Mouse (Mus musculus) kidney, embryonic 15.5 days (tissue): ENCODE measurements around the gene Col17a1. TPM values are rescaled to one million over a fixed set of nuclear protein-coding genes. Genes with fewer than 3 reads are reported as not detected.

ENCODE experiments used
- ATAC-seq: fragments of 200-750 bp; cut with Nextera tagmentation; replicated peaks from 2 replicates; pipeline ENCODE4 v1.8.0; 2017; ENCODE audit warnings: moderate TSS enrichment; ENCODE audit not compliant: low FRiP score
- H3K27ac ChIP-seq: fragments of 300-500 bp; sonication (generic); 2 replicates; pipeline ENCODE4 v1.5.1; 2015; ENCODE audit warnings: mild to moderate bottlenecking, inconsistent platforms
- H3K27me3 ChIP-seq: fragments of 300-500 bp; sonication (generic); 2 replicates; pipeline ENCODE4 v1.6.1; 2015; ENCODE audit warnings: inconsistent platforms
- H3K36me3 ChIP-seq: fragments of 300-500 bp; sonication (generic); 2 replicates; pipeline ENCODE4 v1.6.1; 2015; ENCODE audit warnings: inconsistent platforms
- H3K4me1 ChIP-seq: fragments of 300-500 bp; sonication (generic); 2 replicates; pipeline ENCODE4 v1.6.1; 2015; ENCODE audit warnings: inconsistent platforms
- H3K4me2 ChIP-seq: fragments of 300-500 bp; sonication (generic); 2 replicates; pipeline ENCODE4 v1.6.1; 2015; ENCODE audit warnings: moderate library complexity, mild to moderate bottlenecking, inconsistent platforms
- H3K4me3 ChIP-seq: fragments of 300-500 bp; sonication (generic); replicated peaks from 2 replicates; pipeline ENCODE4 v1.5.1; 2015; ENCODE audit warnings: mild to moderate bottlenecking, inconsistent platforms
- H3K9ac ChIP-seq: fragments of 300-500 bp; sonication (generic); 2 replicates; pipeline ENCODE4 v1.6.1; 2015; ENCODE audit warnings: mild to moderate bottlenecking, inconsistent platforms
- H3K9me3 ChIP-seq: fragments of 300-500 bp; sonication (generic); replicated peaks from 2 replicates; pipeline ENCODE4 v1.6.1; 2016; ENCODE audit warnings: inconsistent platforms
- WGBS: fragments of 180-500 bp; shearing (Covaris S2); methylation state at CpG from one replicate; pipeline ENCODE4 v1.1.7; 2015; ENCODE audit warnings: mixed read lengths; 5-methylcytosine and 5-hydroxymethylcytosine counted together
- polyA plus RNA-seq: library from polyadenylated mRNA; unstranded; fragments of >200 nt; fragmentation: Nextera tagmentation; extraction: Ambion mirVana; gene quantifications from 2 replicates; pipeline ENCODE4 v1.2.1, GENCODE M21; 2015

Col17a1 gene
- polyA plus RNA-seq, 1 experiment from 2014 or later, result 0.49 TPM

DNA sequence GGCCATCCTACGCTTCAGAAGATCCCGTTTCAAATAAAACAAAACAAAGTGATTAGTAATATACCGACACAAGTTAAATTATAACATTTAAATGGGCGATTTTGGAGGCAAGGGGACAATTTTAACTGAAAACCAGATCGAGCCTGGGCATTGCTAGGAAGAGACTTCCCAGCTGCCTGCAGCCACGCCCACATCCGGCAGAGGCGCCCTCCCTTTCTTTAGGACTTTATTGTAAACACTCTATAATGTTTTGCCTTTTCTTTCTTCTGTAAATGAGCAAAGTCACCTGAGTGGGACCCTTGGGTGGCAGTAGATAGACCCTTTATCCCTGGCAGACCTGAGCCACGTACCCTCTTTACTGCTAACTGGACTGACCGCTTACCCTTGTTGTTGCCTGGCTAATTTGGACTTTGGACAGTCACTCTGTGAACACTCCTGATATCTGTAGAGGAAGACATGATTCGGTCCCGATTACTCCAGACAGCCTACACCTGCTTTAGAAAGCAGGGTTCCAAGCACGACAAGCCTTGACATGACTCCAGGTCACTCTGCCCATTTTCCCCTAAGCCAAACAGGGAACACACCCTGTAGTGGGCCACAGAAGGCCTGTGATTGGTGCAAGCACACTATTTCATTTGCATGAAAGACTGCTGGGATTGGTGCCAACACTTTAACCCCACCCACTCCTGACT is 13.3 kb upstream of the Col17a1 start:
- no peaks in the 10 kb centered on the region for H3K36me3 ChIP-seq
- H3K4me1 ChIP-seq, result 0 out of 2 replicates have a peak, but pooled peaks cover 2% of the 10 kb centered on the region
- 69% methylated on average over 13 of the region's 13 CpGs for WGBS
- no peak overlapping the region for H3K9ac ChIP-seq
- ATAC-seq, result no peak
- H3K27me3 ChIP-seq, result no peaks in the 10 kb centered on the region
- H3K27ac ChIP-seq, result no peak overlapping the region
- H3K4me3 ChIP-seq, result no peak overlapping the region
- no peaks in the 10 kb centered on the region for H3K9me3 ChIP-seq
- no peak overlapping the region for H3K4me2 ChIP-seq

- Histone ChIP-seq H3K9ac (no peak overlapping the region), H3K4me3 (no peak overlapping the region), H3K4me2 (no peak overlapping the region), H3K9me3 (no peaks in the 10 kb centered on the region), H3K27ac (no peak overlapping the region), H3K36me3 (no peaks in the 10 kb centered on the region), H3K4me1 (peaks cover 11% of the 10 kb centered on the region; the same call in 1 of the 2 replicates), H3K27me3 (no peaks in the 10 kb centered on the region)
- no peak for ATAC-seq
- WGBS, result 82% methylated on average over 8 of the region's 8 CpGs
Observed at GRCm38 (mm10) chr19:47700509-47700908, 8.6 kb upstream of the Col17a1 start.

- Histone ChIP-seq H3K9me3 (no peaks in the 10 kb centered on the region), H3K4me1 (peaks cover 9% of the 10 kb centered on the region; the same call in 1 of the 2 replicates), H3K36me3 (no peaks in the 10 kb centered on the region), H3K4me3 (no peak overlapping the region), H3K4me2 (no peak overlapping the region), H3K27me3 (no peaks in the 10 kb centered on the region), H3K9ac (no peak overlapping the region), H3K27ac (0 out of 2 replicates have a peak overlapping the region, but pooled peaks have one; percentile 7)
- ATAC-seq, result no peak
- WGBS, result 25% methylated on average over 9 of the region's 9 CpGs
Observed at GRCm38 (mm10) chr19:47699743-47700142, 7.8 kb upstream of the Col17a1 start.

GRCm38 (mm10) chr19:47698266-47698665 is 6.4 kb upstream of the Col17a1 start:
- H3K4me1 ChIP-seq, result peaks cover 9% of the 10 kb centered on the region; the same call in 1 of the 2 replicates
- no peak overlapping the region for H3K4me2 ChIP-seq
- no peak for ATAC-seq
- H3K9ac ChIP-seq, result no peak overlapping the region
- no peak overlapping the region for H3K4me3 ChIP-seq
- no peak overlapping the region for H3K27ac ChIP-seq
- no peaks in the 10 kb centered on the region for H3K27me3 ChIP-seq
- H3K36me3 ChIP-seq, result no peaks in the 10 kb centered on the region
- 75% methylated on average over 9 of the region's 9 CpGs for WGBS
- H3K9me3 ChIP-seq, result no peaks in the 10 kb centered on the region

- Histone ChIP-seq H3K9me3 (no peaks in the 10 kb centered on the region), H3K4me3 (no peak overlapping the region), H3K27me3 (no peaks in the 10 kb centered on the region), H3K9ac (no peak overlapping the region), H3K4me2 (no peak overlapping the region), H3K36me3 (no peaks in the 10 kb centered on the region), H3K4me1 (peaks cover 9% of the 10 kb centered on the region; the same call in 1 of the 2 replicates), H3K27ac (no peak overlapping the region)
- no peak for ATAC-seq
- WGBS, result 88% methylated on average over 11 of the region's 11 CpGs
Observed at GRCm38 (mm10) chr19:47697067-47697466, 5.2 kb upstream of the Col17a1 start.

GRCm38 (mm10) chr19:47696411-47696810 is 4.5 kb upstream of the Col17a1 start:
- no peak overlapping the region for H3K9ac ChIP-seq
- H3K4me2 ChIP-seq, result no peak overlapping the region
- no peaks in the 10 kb centered on the region for H3K36me3 ChIP-seq
- no peak overlapping the region for H3K4me3 ChIP-seq
- H3K27me3 ChIP-seq, result no peaks in the 10 kb centered on the region
- no peak overlapping the region for H3K27ac ChIP-seq
- no peaks in the 10 kb centered on the region for H3K9me3 ChIP-seq
- WGBS, result 94% methylated on average over 8 of the region's 8 CpGs
- peaks cover 11% of the 10 kb centered on the region for H3K4me1 ChIP-seq
- ATAC-seq, result no peak

DNA sequence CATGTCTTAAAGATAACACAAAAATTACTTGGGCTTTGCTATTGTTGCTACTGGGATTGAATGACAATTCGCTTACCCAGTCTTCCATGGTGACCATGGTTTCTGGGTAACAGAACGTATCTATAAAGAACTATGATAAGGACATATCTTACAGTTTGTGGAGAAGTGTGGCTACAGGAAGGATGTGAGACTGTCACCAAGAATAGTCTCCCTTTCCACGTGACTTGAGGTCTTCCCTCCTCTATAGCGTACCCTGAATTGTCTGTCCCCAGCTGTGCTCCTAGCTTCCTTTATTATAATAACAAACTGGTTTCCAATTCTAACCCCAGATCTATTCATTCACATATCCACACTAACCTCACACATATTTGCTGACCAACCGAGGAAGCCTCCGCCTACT is 3.8 kb upstream of the Col17a1 start:
- no peak overlapping the region for H3K9ac ChIP-seq
- H3K9me3 ChIP-seq, result no peaks in the 10 kb centered on the region
- 90% methylated on average over 6 of the region's 6 CpGs for WGBS
- ATAC-seq, result no peak
- no peak overlapping the region for H3K4me3 ChIP-seq
- H3K27me3 ChIP-seq, result no peaks in the 10 kb centered on the region
- no peak overlapping the region for H3K27ac ChIP-seq
- no peaks in the 10 kb centered on the region for H3K36me3 ChIP-seq
- peaks cover 14% of the 10 kb centered on the region for H3K4me1 ChIP-seq
- H3K4me2 ChIP-seq, result no peak overlapping the region

GRCm38 (mm10) chr19:47689592-47689991 is 2.3 kb downstream of the Col17a1 start:
- H3K4me1 ChIP-seq, result peaks cover 5% of the 10 kb centered on the region; the same call in 1 of the 2 replicates
- no peak for ATAC-seq
- no peak overlapping the region for H3K9ac ChIP-seq
- no peaks in the 10 kb centered on the region for H3K36me3 ChIP-seq
- no peaks in the 10 kb centered on the region for H3K9me3 ChIP-seq
- H3K27ac ChIP-seq, result no peak overlapping the region
- WGBS, result 83% methylated on average over 7 of the region's 7 CpGs
- H3K4me2 ChIP-seq, result no peak overlapping the region
- no peaks in the 10 kb centered on the region for H3K27me3 ChIP-seq
- H3K4me3 ChIP-seq, result no peak overlapping the region

DNA sequence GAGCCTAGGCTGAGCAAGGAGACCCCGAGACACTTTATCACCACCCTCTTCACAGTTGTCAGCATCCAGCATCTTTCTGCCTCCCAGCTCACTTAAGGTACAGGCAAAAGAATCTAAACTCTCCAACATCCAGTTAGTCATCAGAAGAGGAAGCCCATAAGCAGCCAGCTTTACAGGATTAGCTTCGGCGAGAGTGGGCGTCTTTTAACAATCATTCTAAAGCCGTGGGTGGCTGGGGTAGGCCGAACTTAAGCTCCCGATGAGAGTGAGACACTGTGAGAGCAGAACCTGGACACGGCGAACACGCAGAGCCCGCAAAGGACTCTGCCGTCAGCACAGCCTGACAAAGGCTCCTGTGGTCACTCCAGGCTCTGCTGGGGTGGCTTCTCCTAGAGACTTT is 13.2 kb downstream of the Col17a1 start:
- no peak for ATAC-seq
- 85% methylated on average over 12 of the region's 12 CpGs for WGBS
- Histone ChIP-seq H3K36me3 (no peaks in the 10 kb centered on the region), H3K4me2 (no peak overlapping the region), H3K9me3 (no peaks in the 10 kb centered on the region), H3K4me3 (no peak overlapping the region), H3K9ac (no peak overlapping the region), H3K27me3 (no peaks in the 10 kb centered on the region), H3K27ac (no peak overlapping the region), H3K4me1 (peaks cover 4% of the 10 kb centered on the region; the same call in 1 of the 2 replicates)

DNA sequence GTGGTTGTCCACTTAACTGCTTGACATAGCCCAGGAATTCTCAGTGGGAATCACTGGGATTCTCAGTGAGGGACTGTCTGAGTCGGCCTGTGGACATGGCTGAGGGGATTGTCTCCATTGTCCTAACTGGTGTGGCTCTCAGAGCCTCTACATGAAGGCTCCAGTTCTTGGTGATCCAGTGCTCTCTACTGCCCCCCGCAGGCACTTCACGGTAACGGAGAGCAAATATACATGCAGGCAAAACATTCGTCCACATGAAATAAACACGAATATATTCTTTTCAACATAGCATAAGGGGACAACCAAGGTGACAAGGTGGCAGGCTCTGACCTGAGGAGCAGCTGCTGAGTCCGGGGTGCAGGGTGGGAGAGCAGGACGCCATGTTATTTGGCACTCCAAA is 17.5 kb downstream of the Col17a1 start:
- Histone ChIP-seq H3K4me1 (no peaks in the 10 kb centered on the region), H3K27ac (no peak overlapping the region), H3K4me2 (no peak overlapping the region), H3K4me3 (no peak overlapping the region), H3K9me3 (no peaks in the 10 kb centered on the region), H3K27me3 (no peaks in the 10 kb centered on the region), H3K36me3 (no peaks in the 10 kb centered on the region), H3K9ac (no peak overlapping the region)
- no peak for ATAC-seq
- WGBS, result 48% methylated on average over 8 of the region's 8 CpGs

DNA sequence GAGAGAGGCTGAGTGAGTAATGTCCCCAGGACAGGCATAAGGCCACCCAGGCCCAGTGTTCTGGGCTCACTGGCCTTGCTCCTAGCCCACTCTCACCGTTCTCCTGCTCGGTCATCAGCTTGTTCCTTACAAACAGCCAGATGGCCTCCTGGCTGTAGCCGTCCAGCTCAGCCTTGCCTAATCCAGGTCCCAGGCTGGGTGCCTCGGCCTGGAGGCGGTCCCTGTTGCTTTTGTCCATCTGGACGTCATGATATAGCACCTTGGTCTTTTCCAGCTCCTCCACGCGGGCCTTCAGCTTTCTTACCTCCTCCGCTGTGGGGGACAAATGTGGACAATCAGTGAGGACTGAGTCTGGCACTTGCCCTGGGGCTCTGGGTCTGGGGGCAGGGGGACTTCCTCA is 23.5 kb downstream of the Col17a1 start:
- H3K9ac ChIP-seq, result no peak overlapping the region
- no peak; the same call in 1 of the 2 replicates for ATAC-seq
- H3K4me2 ChIP-seq, result no peak overlapping the region
- WGBS, result 38% methylated on average over 9 of the region's 9 CpGs
- H3K27me3 ChIP-seq, result no peaks in the 10 kb centered on the region
- H3K4me3 ChIP-seq, result no peak overlapping the region
- H3K4me1 ChIP-seq, result no peaks in the 10 kb centered on the region
- H3K36me3 ChIP-seq, result no peaks in the 10 kb centered on the region
- H3K27ac ChIP-seq, result no peak overlapping the region
- no peaks in the 10 kb centered on the region for H3K9me3 ChIP-seq

- H3K27me3 ChIP-seq, result no peaks in the 10 kb centered on the region
- H3K4me1 ChIP-seq, result no peaks in the 10 kb centered on the region
- H3K4me2 ChIP-seq, result no peak overlapping the region
- WGBS, result 62% methylated on average over 8 of the region's 8 CpGs
- H3K27ac ChIP-seq, result no peak overlapping the region
- H3K9me3 ChIP-seq, result no peaks in the 10 kb centered on the region
- H3K4me3 ChIP-seq, result no peak overlapping the region
- no peaks in the 10 kb centered on the region for H3K36me3 ChIP-seq
- H3K9ac ChIP-seq, result no peak overlapping the region
- no peak for ATAC-seq
Observed at GRCm38 (mm10) chr19:47667601-47668000, 24.3 kb downstream of the Col17a1 start.
